Mouse (Mus musculus): ENCODE results near the gene Tmem145. TPM values are rescaled to one million over a fixed set of nuclear protein-coding genes. Genes with fewer than 3 reads are reported as not detected.

Gene Tmem145
- polyA plus RNA-seq (2017; shearing (Covaris generic)) = not detected

GRCm38 (mm10) chr7:25305956-25306613 lies at the start of gene Tmem145:
Gene Tmem145 (plus strand): TSS chr7:25306106.

GRCm38 (mm10) chr7:25267301-25267750 lies 38.6 kb upstream of the Tmem145 start, which contains the start of gene Cic:
Gene Cic (plus strand): TSS chr7:25267704.

GRCm38 (mm10) chr7:25297454-25298325 lies 8.2 kb upstream of the Tmem145 start, which contains the start of gene Pafah1b3:
Gene Pafah1b3 (minus strand): TSS chr7:25297986.

GRCm38 (mm10) chr7:25301063-25301462 lies 4.8 kb upstream of the Tmem145 start, which contains the start of gene Prr19:
Gene Prr19 (plus strand): TSS chr7:25301411.

GRCm38 (mm10) chr7:25316532-25317445 lies 10.9 kb downstream of the Tmem145 start, which contains the start of gene Megf8:
Gene Megf8 (plus strand): TSS chr7:25317164.

Other genes starting within 250 kb of the Tmem145 start
- gene Grik5, start 233.8 kb upstream of the Tmem145 start, polyA plus RNA-seq (2017; shearing (Covaris generic)) = 1.6 TPM
- 35.2 TPM for gene Zfp574, start 233.5 kb upstream of the Tmem145 start, polyA plus RNA-seq (2017; shearing (Covaris generic))
- gene Pou2f2, start 126.4 kb upstream of the Tmem145 start, polyA plus RNA-seq (2017; shearing (Covaris generic)) = 51.5 TPM
- 119 TPM for gene Dedd2, start 85.5 kb upstream of the Tmem145 start, polyA plus RNA-seq (2017; shearing (Covaris generic))
- 0.99 TPM for gene Zfp526, start 84.7 kb upstream of the Tmem145 start, polyA plus RNA-seq (2017; shearing (Covaris generic))
- gene Gsk3a, start 68.3 kb upstream of the Tmem145 start, polyA plus RNA-seq (2017; shearing (Covaris generic)) = 78.5 TPM
- gene Erf, start 55.3 kb upstream of the Tmem145 start, polyA plus RNA-seq (2017; shearing (Covaris generic)) = 4.8 TPM
- 32.6 TPM for gene Cic, start 38.4 kb upstream of the Tmem145 start, polyA plus RNA-seq (2017; shearing (Covaris generic))
- gene Pafah1b3, start 8.1 kb upstream of the Tmem145 start, polyA plus RNA-seq (2017; shearing (Covaris generic)) = 15.7 TPM
- not detected for gene Prr19, start 4.7 kb upstream of the Tmem145 start, polyA plus RNA-seq (2017; shearing (Covaris generic))
- 0.20 TPM for gene Megf8, start 11.1 kb downstream of the Tmem145 start, polyA plus RNA-seq (2017; shearing (Covaris generic))
- not detected for gene Cnfn, start 63.6 kb downstream of the Tmem145 start, polyA plus RNA-seq (2017; shearing (Covaris generic))
- 4.2 TPM for gene Lipe, start 92.6 kb downstream of the Tmem145 start, polyA plus RNA-seq (2017; shearing (Covaris generic))
- gene Cxcl17, start 106.8 kb downstream of the Tmem145 start, polyA plus RNA-seq (2017; shearing (Covaris generic)) = not detected
- 0.18 TPM for gene Ceacam1, start 171.5 kb downstream of the Tmem145 start, polyA plus RNA-seq (2017; shearing (Covaris generic))
- gene Ceacam2, start 233.8 kb downstream of the Tmem145 start, polyA plus RNA-seq (2017; shearing (Covaris generic)) = not detected